Mouse (Mus musculus) erythroblast, embryonic 14.5 days (primary cell): ENCODE data around the gene Vars.

Experiments used
- GATA1 ChIP-seq: IDR thresholded peaks from 2 replicates; pipeline ENCODE4 v1.6.1; 2012; ENCODE audit warnings: low read length, inconsistent platforms, mixed read lengths
- TAL1 ChIP-seq: IDR thresholded peaks from 3 replicates; pipeline ENCODE4 v1.6.1; 2012; ENCODE audit warnings: low read length, inconsistent platforms, mixed read lengths

GRCm38 (mm10) chr17:35060071-35060470, 59.3 kb downstream of the Vars start:
- TF ChIP-seq GATA1 (no peak), TAL1 (no peak)
